Mouse (Mus musculus): ENCODE data around the gene Arap1. TPM values are rescaled to one million over a fixed set of nuclear protein-coding genes. Genes with fewer than 3 reads are reported as not detected.

Arap1 gene
- polyA plus RNA-seq, 2 experiments = 77.1 to 92.6 TPM

DNA sequence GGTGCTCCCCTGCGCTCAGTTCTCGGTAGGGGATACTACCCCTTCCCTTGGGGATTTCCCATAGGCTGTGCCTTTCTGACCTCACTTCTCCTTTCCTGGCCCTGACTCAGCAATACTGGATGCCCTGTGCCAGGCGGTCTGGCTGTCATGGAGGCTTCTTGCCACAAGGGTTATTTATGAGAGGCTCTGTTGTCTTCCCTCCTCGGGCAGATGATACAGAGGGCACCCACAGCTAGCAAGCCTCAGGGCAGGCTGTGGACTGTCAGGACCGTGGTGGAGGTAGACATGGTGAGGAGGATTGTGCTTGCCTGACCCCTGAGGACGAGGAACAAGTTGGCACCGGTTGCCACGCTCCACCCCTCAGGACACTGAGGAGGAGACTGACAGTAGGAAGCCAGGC is 34.5 kb downstream of the Arap1 start:
- DNase-seq (ENCODE audit: low spot score) (no peak), ATAC-seq (ENCODE audit: low FRiP score, low read depth) (no peak)
- 68% methylated on average over 8 of the region's 8 CpGs for WGBS
- no peak for TF ChIP-seq POLR2A (IDR thresholded peaks at IDR 0.05; ENCODE audit: borderline replicate concordance, extremely low read depth, insufficient read depth, insufficient read length)
- Histone ChIP-seq H3K4me3 (replicated peaks; ENCODE audit: low read length) (no peak overlapping the region), H3K9me3 (ENCODE audit: control insufficient read depth, low read length) (no peaks in the 10 kb centered on the region), H3K27ac (replicated peaks; ENCODE audit: low read depth, low read length) (no peak overlapping the region), H3K9ac (ENCODE audit: low read depth, low read length, severe bottlenecking) (no peak overlapping the region), H3K4me2 (replicated peaks; ENCODE audit: low read depth, low read length, severe bottlenecking) (no peak overlapping the region), H3K36me3 (ENCODE audit: control insufficient read depth, insufficient read depth, low read length) (no peaks in the 10 kb centered on the region), H3K27me3 (ENCODE audit: control insufficient read depth, insufficient read depth, low read length) (no peaks in the 10 kb centered on the region), H3K4me1 (ENCODE audit: control insufficient read depth, insufficient read depth, low read length) (peaks cover 9% of the 10 kb centered on the region; the same call in 1 of the 2 replicates)

DNA sequence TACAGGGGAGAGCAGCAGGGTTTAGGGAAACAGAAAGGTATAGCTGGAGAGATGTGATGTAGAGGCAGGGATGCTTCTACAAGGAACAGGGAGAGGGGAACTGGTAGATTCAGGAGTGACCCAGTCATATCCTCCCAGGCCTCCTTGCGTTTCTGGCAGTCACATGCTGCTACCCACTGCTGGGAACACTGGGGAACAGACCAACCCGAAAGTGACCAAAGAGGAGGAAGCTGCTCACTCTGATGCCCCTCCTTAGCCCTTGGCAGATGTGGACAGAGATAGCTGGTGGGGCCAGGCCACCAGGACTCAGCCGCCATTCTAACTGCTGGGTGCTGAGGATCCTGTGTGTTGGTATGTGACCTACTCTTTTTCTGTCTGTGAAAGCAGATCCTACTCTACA is 35.9 kb downstream of the Arap1 start:
- ATAC-seq (ENCODE audit: low FRiP score, low read depth) (no peak), DNase-seq (ENCODE audit: low spot score) (no peak)
- no peak overlapping the region for H3K9ac ChIP-seq (ENCODE audit: low read depth, low read length, severe bottlenecking)
- no peaks in the 10 kb centered on the region for H3K9me3 ChIP-seq (ENCODE audit: control insufficient read depth, low read length)
- no peak overlapping the region for H3K27ac ChIP-seq (replicated peaks; ENCODE audit: low read depth, low read length)
- no peak overlapping the region for H3K4me2 ChIP-seq (replicated peaks; ENCODE audit: low read depth, low read length, severe bottlenecking)
- WGBS = 74% methylated on average over 3 of the region's 3 CpGs
- H3K36me3 ChIP-seq (ENCODE audit: control insufficient read depth, insufficient read depth, low read length) = no peaks in the 10 kb centered on the region
- H3K4me1 ChIP-seq (ENCODE audit: control insufficient read depth, insufficient read depth, low read length) = peaks cover 9% of the 10 kb centered on the region; the same call in 1 of the 2 replicates
- no peak overlapping the region for H3K4me3 ChIP-seq (replicated peaks; ENCODE audit: low read length)
- H3K27me3 ChIP-seq (ENCODE audit: control insufficient read depth, insufficient read depth, low read length) = no peaks in the 10 kb centered on the region
- no peak for TF ChIP-seq POLR2A (IDR thresholded peaks at IDR 0.05; ENCODE audit: borderline replicate concordance, extremely low read depth, insufficient read depth, insufficient read length)

DNA sequence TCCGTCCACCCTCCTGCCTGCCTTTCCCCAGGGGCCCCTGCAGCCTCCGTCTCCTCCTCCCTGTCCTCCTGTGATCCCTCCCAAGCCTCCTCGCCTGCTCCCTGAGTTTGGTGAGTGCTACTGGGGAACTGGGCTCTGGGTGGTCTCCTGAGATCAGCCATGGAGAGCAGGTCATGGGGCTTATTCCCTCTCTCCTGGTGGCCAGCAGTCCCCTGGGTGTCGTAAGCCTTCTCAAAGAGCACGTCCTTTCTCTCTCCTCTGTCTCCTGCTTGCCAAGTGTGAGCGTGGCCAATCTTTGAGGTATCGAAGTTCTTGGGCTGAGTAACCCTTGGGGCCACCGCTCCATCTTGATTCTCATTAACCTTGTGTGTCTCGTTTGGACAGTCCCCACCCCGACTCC is 37.1 kb downstream of the Arap1 start:
- no peak for ATAC-seq (ENCODE audit: low FRiP score, low read depth)
- TF ChIP-seq POLR2A (IDR thresholded peaks at IDR 0.05; ENCODE audit: borderline replicate concordance, extremely low read depth, insufficient read depth, insufficient read length) = no peak

DNA sequence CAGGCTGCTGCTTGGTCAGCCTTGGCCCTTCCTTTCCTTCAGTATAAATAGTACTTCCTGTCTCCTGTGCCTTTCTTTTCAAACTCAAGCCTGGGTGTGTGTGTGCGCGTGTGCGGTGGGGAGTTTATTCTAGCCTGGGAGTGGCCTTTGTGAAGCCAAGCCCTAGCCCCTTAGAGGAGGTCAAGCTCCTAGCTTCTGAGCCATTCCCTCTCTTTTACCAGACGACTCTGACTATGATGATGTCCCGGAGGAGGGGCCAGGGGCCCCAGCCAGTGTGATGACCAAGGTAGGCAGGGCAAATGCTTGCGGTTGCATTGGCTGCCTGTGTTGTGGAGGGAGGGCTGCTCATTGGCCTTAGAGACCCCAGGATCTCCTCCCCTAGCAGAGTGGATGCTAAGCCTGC is 37.5 kb downstream of the Arap1 start:
- no peaks in the 10 kb centered on the region for H3K27me3 ChIP-seq (ENCODE audit: control insufficient read depth, insufficient read depth, low read length)
- no peak overlapping the region for H3K9ac ChIP-seq (ENCODE audit: low read depth, low read length, severe bottlenecking)
- 0 out of 2 replicates have a peak, but pooled peaks cover 3% of the 10 kb centered on the region for H3K36me3 ChIP-seq (ENCODE audit: control insufficient read depth, insufficient read depth, low read length)
- no peak for DNase-seq (ENCODE audit: low spot score)
- H3K4me1 ChIP-seq (ENCODE audit: control insufficient read depth, insufficient read depth, low read length) = peaks cover 9% of the 10 kb centered on the region; the same call in 1 of the 2 replicates
- no peak overlapping the region for H3K4me2 ChIP-seq (replicated peaks; ENCODE audit: low read depth, low read length, severe bottlenecking)
- H3K27ac ChIP-seq (replicated peaks; ENCODE audit: low read depth, low read length) = no peak overlapping the region
- no peak for ATAC-seq (ENCODE audit: low FRiP score, low read depth)
- 49% methylated on average over 6 of the region's 6 CpGs for WGBS
- no peaks in the 10 kb centered on the region for H3K9me3 ChIP-seq (ENCODE audit: control insufficient read depth, low read length)
- TF ChIP-seq POLR2A (IDR thresholded peaks at IDR 0.05; ENCODE audit: borderline replicate concordance, extremely low read depth, insufficient read depth, insufficient read length) = no peak
- no peak overlapping the region for H3K4me3 ChIP-seq (replicated peaks; ENCODE audit: low read length)

More for the DNA sequence above, 37.1 kb downstream of the Arap1 start:
- no peak overlapping the region for H3K27ac ChIP-seq (replicated peaks; ENCODE audit: low read depth, low read length)
- no peak overlapping the region for H3K4me2 ChIP-seq (replicated peaks; ENCODE audit: low read depth, low read length, severe bottlenecking)
- H3K27me3 ChIP-seq (ENCODE audit: control insufficient read depth, insufficient read depth, low read length) = no peaks in the 10 kb centered on the region
- 69% methylated on average over 10 of the region's 10 CpGs for WGBS
- no peaks in the 10 kb centered on the region for H3K9me3 ChIP-seq (ENCODE audit: control insufficient read depth, low read length)
- H3K9ac ChIP-seq (ENCODE audit: low read depth, low read length, severe bottlenecking) = no peak overlapping the region
- peaks cover 9% of the 10 kb centered on the region; the same call in 1 of the 2 replicates for H3K4me1 ChIP-seq (ENCODE audit: control insufficient read depth, insufficient read depth, low read length)
- DNase-seq (ENCODE audit: low spot score) = no peak
- no peak overlapping the region for H3K4me3 ChIP-seq (replicated peaks; ENCODE audit: low read length)
- H3K36me3 ChIP-seq (ENCODE audit: control insufficient read depth, insufficient read depth, low read length) = 0 out of 2 replicates have a peak, but pooled peaks cover under 1% of the 10 kb centered on the region

DNA sequence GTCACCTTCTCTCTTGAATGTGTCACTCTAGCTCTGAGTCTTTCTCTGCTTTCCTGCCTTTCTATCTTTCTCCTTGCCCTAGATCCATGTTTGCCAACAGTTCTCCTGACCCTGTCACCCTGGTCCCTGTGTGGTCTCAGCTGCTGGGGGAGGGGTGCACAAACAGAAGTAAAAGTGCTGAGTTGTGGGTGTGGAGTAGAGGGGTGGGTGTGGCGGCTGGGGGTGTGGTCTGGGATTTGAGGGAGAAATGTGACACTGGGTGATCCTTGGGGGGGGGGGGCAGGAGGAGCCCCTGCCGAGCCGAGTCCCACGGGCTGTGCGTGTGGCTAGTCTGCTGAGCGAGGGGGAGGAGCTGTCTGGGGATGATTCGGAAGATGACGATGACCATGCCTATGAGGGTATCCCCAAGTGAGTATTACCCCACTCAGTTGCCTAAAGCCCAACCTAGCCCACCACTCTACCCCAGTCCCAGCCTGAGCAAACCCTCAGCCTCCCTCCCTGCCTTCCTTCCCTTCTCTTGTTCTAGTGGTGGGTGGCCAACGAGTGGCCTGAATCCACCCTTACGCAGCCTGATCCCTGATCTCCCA is 38.1 kb downstream of the Arap1 start:
- ATAC-seq (ENCODE audit: low FRiP score, low read depth) (no peak), DNase-seq (ENCODE audit: low spot score) (no peak)
- Histone ChIP-seq H3K4me1 (ENCODE audit: control insufficient read depth, insufficient read depth, low read length) (peaks cover 9% of the 10 kb centered on the region; the same call in 1 of the 2 replicates), H3K9ac (ENCODE audit: low read depth, low read length, severe bottlenecking) (no peak overlapping the region), H3K4me3 (replicated peaks; ENCODE audit: low read length) (no peak overlapping the region), H3K4me2 (replicated peaks; ENCODE audit: low read depth, low read length, severe bottlenecking) (no peak overlapping the region), H3K36me3 (ENCODE audit: control insufficient read depth, insufficient read depth, low read length) (peaks cover 3% of the 10 kb centered on the region; the same call in 1 of the 2 replicates), H3K9me3 (ENCODE audit: control insufficient read depth, low read length) (no peaks in the 10 kb centered on the region), H3K27ac (replicated peaks; ENCODE audit: low read depth, low read length) (no peak overlapping the region), H3K27me3 (ENCODE audit: control insufficient read depth, insufficient read depth, low read length) (no peaks in the 10 kb centered on the region)
- no peak for TF ChIP-seq POLR2A (IDR thresholded peaks at IDR 0.05; ENCODE audit: borderline replicate concordance, extremely low read depth, insufficient read depth, insufficient read length)
- WGBS = 56% methylated on average over 9 of the region's 10 CpGs

Data from limb, embryonic 14.5 days (tissue).